In genomic region chr13:114011019-114011418, GRCm38 (mm10) we compare ENCODE assay signal across 10 mouse cellular contexts.
DNase-seq lines count a peak whose midpoint lies in the region; ATAC-seq lines count a peak whose summit lies in the region.
"Had no signal": no experiment of that assay in that cellular context is flagged by ENCODE, and none has a peak within 500 bp of the region (broad histone marks: within the 10 kb centered on the region; RNA-seq: fewer than 3 reads in every experiment).

No protein-coding gene starts in this region.

- H3K4me1 ChIP-seq in embryonic facial prominence, embryonic 11.5 days (ENCODE audit: control insufficient read depth, insufficient read depth, low read length): no peaks in the 10 kb centered on the region
- 0 out of 2 replicates have a peak, but pooled peaks cover 12% of the 10 kb centered on the region for H3K4me1 ChIP-seq in midbrain, embryonic 12.5 days

- H3K36me3 ChIP-seq in embryonic facial prominence, embryonic 11.5 days (replicated peaks; ENCODE audit: control insufficient read depth, insufficient read depth, low read depth, low read length): no peaks in the 10 kb centered on the region
- no peaks in the 10 kb centered on the region for H3K36me3 ChIP-seq in midbrain, embryonic 12.5 days

- ATAC-seq in embryonic facial prominence, embryonic 11.5 days (replicated peaks; ENCODE audit: insufficient number of reproducible peaks, low FRiP score, low TSS enrichment, low read depth): no peak
- 0 out of 2 replicates have a peak, but pooled peaks have one; percentile 38 for ATAC-seq in midbrain, embryonic 12.5 days (ENCODE audit: low FRiP score, low read depth)

- intact Hi-C loops in heart, postnatal 10 days (cut with DNase I): no loop called here
- intact Hi-C loops in left cerebral cortex, postnatal 25 days (cut with DNase I): no loop called here

- no peak overlapping the region for H3K4me3 ChIP-seq in embryonic facial prominence, embryonic 11.5 days (ENCODE audit: low read depth, low read length)
- no peak overlapping the region for H3K4me3 ChIP-seq in midbrain, embryonic 12.5 days
- H3K4me3 ChIP-seq: erythroblast, embryonic 14.5 days had no signal

- no peak overlapping the region for H3K9ac ChIP-seq in embryonic facial prominence, embryonic 11.5 days (replicated peaks; ENCODE audit: low read length)
- no peak overlapping the region for H3K9ac ChIP-seq in midbrain, embryonic 12.5 days (replicated peaks)

- WGBS in embryonic facial prominence, embryonic 11.5 days: 27% methylated on average over 12 of the region's 12 CpGs
- WGBS in midbrain, embryonic 12.5 days: 50% methylated on average over 12 of the region's 12 CpGs

- no peak overlapping the region for H3K4me2 ChIP-seq in embryonic facial prominence, embryonic 11.5 days (ENCODE audit: low read depth, low read length)
- no peak overlapping the region for H3K4me2 ChIP-seq in midbrain, embryonic 12.5 days (replicated peaks)

- no peak overlapping the region for H3K27ac ChIP-seq in embryonic facial prominence, embryonic 11.5 days (replicated peaks; ENCODE audit: low read depth, low read length)
- no peak overlapping the region for H3K27ac ChIP-seq in midbrain, embryonic 12.5 days (replicated peaks)

- DNase-seq in NIH3T3 (ENCODE audit: low read depth): peak; percentile 38
- DNase-seq in embryonic facial prominence, embryonic 11.5 days (ENCODE audit: low spot score): peak; percentile 49
- DNase-seq in heart, postnatal 10 days: peak; percentile 14
- DNase-seq in thymus, adult 18-20 months: no peak
- no peak for DNase-seq in c-Kit-positive CD71-positive TER-119-positive erythroid progenitor cells, embryonic 14.5 days (ENCODE audit: low spot score)
- no peak for DNase-seq in left cerebral cortex, postnatal 25 days (ENCODE audit: low spot score in 2 of 2)
- DNase-seq in cerebellum, adult 11-12 months: no peak
- DNase-seq: adrenal gland, postnatal 25 days had no signal

- no peaks in the 10 kb centered on the region for H3K9me3 ChIP-seq in embryonic facial prominence, embryonic 11.5 days (replicated peaks; ENCODE audit: control insufficient read depth, low read length)
- H3K9me3 ChIP-seq in midbrain, embryonic 12.5 days: no peaks in the 10 kb centered on the region

- H3K27me3 ChIP-seq in embryonic facial prominence, embryonic 11.5 days (ENCODE audit: control insufficient read depth, insufficient read depth, low read length): no peaks in the 10 kb centered on the region
- H3K27me3 ChIP-seq in midbrain, embryonic 12.5 days: no peaks in the 10 kb centered on the region

Comparison
In these comparisons a context has a peak if more than half of its experiments do, and no peak if none do; other contexts are left out.
1. DNase-seq: peak in NIH3T3 (single experiment), embryonic facial prominence, embryonic 11.5 days (single experiment) and heart, postnatal 10 days (2 of 2); none in thymus, adult 18-20 months (0 of 2), c-Kit-positive CD71-positive TER-119-positive erythroid progenitor cells, embryonic 14.5 days (single experiment), left cerebral cortex, postnatal 25 days (0 of 2) and cerebellum, adult 11-12 months (single experiment).